Mouse (Mus musculus): ENCODE data around the gene Nin. TPM values are rescaled to one million over a fixed set of nuclear protein-coding genes. Genes with fewer than 3 reads are reported as not detected.
A peak's percentile ranks its signal among the peaks of the same experiment; 100 is the strongest.

Nin gene
- total and polyA plus RNA-seq, 3 experiments = 48.4 to 49.1 TPM; not detected in 1

GRCm38 (mm10) chr12:70111367-70112089 lies 2.0 kb downstream of the Nin start (continued):
- TF ChIP-seq USF1 (IDR thresholded peaks at IDR 0.05; ENCODE audit: low read depth, low read length) = no peak
- no peak for TF ChIP-seq EP300 (IDR thresholded peaks at IDR 0.05; ENCODE audit: low read depth in 1 of 2, low read length in 2 of 2)
- TF ChIP-seq SMC3 (IDR thresholded peaks at IDR 0.05; ENCODE audit: low read depth, low read length) = no peak

GRCm38 (mm10) chr12:70111117-70111366 lies 2.5 kb downstream of the Nin start:
- no peaks in the 10 kb centered on the region for H3K27me3 ChIP-seq (ENCODE audit: control insufficient read depth in 1 of 2, insufficient read depth in 2 of 2, low read length in 2 of 2)
- H3K4me3 ChIP-seq (ENCODE audit: control insufficient read depth in 1 of 2, insufficient read depth in 1 of 2, low read depth in 2 of 2, low read length in 2 of 2) = peak overlapping the region; percentile 83
- peaks cover 43% of the 10 kb centered on the region for H3K79me2 ChIP-seq (ENCODE audit: control insufficient read depth, insufficient read depth, low read length, poor library complexity)
- H3K9ac ChIP-seq (ENCODE audit: control insufficient read depth, low read depth, low read length, poor library complexity, severe bottlenecking) = peak overlapping the region; percentile 99
- TF ChIP-seq POLR2A (IDR thresholded peaks at IDR 0.05; ENCODE audit: control insufficient read depth in 1 of 2, insufficient read depth in 1 of 2, low read depth in 1 of 2, low read length in 2 of 2, poor library complexity in 1 of 2) (0 out of 4 replicates have a peak, but pooled peaks of 1 of the 2 experiments have one; percentile 21), MEF2A (IDR thresholded peaks at IDR 0.05; ENCODE audit: extremely low read depth, insufficient replicate concordance, low read depth, low read length, poor library complexity, severe bottlenecking) (no peak), ELF1 (IDR thresholded peaks at IDR 0.05; ENCODE audit: low read depth, low read length) (no peak), POLR2AphosphoS2 (IDR thresholded peaks at IDR 0.05; ENCODE audit: low read length) (no peak), CTCF (IDR thresholded peaks at IDR 0.05 in 2 of 3, conservative IDR thresholded peaks at IDR 0.05 in 1 of 3; ENCODE audit: control insufficient read depth in 1 of 3, insufficient read depth in 1 of 3, low read depth in 2 of 3, low read length in 3 of 3, poor library complexity in 1 of 3, severe bottlenecking in 1 of 3) (no peak), MYC (IDR thresholded peaks at IDR 0.05; ENCODE audit: low read depth, low read length) (no peak), MYB (IDR thresholded peaks at IDR 0.05; ENCODE audit: low read depth, low read length) (no peak)
- DNase-seq (ENCODE audit: low read depth, low spot score) = no peak
- H3K27ac ChIP-seq (ENCODE audit: control insufficient read depth, low read depth, low read length) = peak overlapping the region; percentile 69
- no peaks in the 10 kb centered on the region for H3K9me3 ChIP-seq (replicated peaks; ENCODE audit: insufficient read depth, low read length)
- H3K36me3 ChIP-seq (ENCODE audit: control insufficient read depth in 1 of 2, insufficient read depth in 2 of 2, low read length in 2 of 2) = peaks cover 0 to 22% of the 10 kb centered on the region in 2 experiments; a peak in 2 of 4 replicates
- H3K4me1 ChIP-seq (ENCODE audit: control insufficient read depth in 1 of 2, insufficient read depth in 2 of 2, low read length in 2 of 2) = peaks cover 6 to 12% of the 10 kb centered on the region in 2 experiments

GRCm38 (mm10) chr12:70110375-70111116 lies 3.0 kb downstream of the Nin start:
- peaks cover 6 to 15% of the 10 kb centered on the region in 2 experiments for H3K4me1 ChIP-seq (ENCODE audit: control insufficient read depth in 1 of 2, insufficient read depth in 2 of 2, low read length in 2 of 2)
- peaks cover 46% of the 10 kb centered on the region for H3K79me2 ChIP-seq (ENCODE audit: control insufficient read depth, insufficient read depth, low read length, poor library complexity)
- TF ChIP-seq MXI1 (IDR thresholded peaks at IDR 0.05; ENCODE audit: low read depth, low read length) (peak; percentile 52; the same call in 1 of the 2 replicates), USF2 (IDR thresholded peaks at IDR 0.05; ENCODE audit: borderline replicate concordance in 1 of 2, insufficient read depth in 1 of 2, low read depth in 1 of 2, low read length in 2 of 2) (no peak), ELF1 (IDR thresholded peaks at IDR 0.05; ENCODE audit: low read depth, low read length) (peak; percentile 31; the same call in 1 of the 2 replicates), TAL1 (IDR thresholded peaks at IDR 0.05; ENCODE audit: low read length) (peak; percentile 41; the same call in 1 of the 2 replicates), EP300 (IDR thresholded peaks at IDR 0.05; ENCODE audit: low read depth in 1 of 2, low read length in 2 of 2) (0 out of 4 replicates have a peak, but pooled peaks of 1 of the 2 experiments have one; percentile 25), MAX (IDR thresholded peaks at IDR 0.05; ENCODE audit: low read length) (no peak), TCF12 (IDR thresholded peaks at IDR 0.05; ENCODE audit: low read depth, low read length) (peak; percentile 24; the same call in 1 of the 2 replicates), MAZ (IDR thresholded peaks at IDR 0.05; ENCODE audit: low read depth, low read length) (0 out of 2 replicates have a peak, but pooled peaks have one; percentile 27), UBTF (IDR thresholded peaks at IDR 0.05; ENCODE audit: borderline replicate concordance, insufficient read depth, low read depth, low read length) (no peak)

More at GRCm38 (mm10) chr12:70110375-70111116, 3.0 kb downstream of the Nin start:
- Histone ChIP-seq H3K9me3 (replicated peaks; ENCODE audit: insufficient read depth, low read length) (no peaks in the 10 kb centered on the region), H3K27ac (ENCODE audit: control insufficient read depth, low read depth, low read length) (peak overlapping the region; percentile 69), H3K36me3 (ENCODE audit: control insufficient read depth in 1 of 2, insufficient read depth in 2 of 2, low read length in 2 of 2) (peaks cover 0 to 24% of the 10 kb centered on the region in 2 experiments; a peak in 2 of 4 replicates), H3K4me3 (ENCODE audit: control insufficient read depth in 1 of 2, insufficient read depth in 1 of 2, low read depth in 2 of 2, low read length in 2 of 2) (peak overlapping the region; percentile 83), H3K9ac (ENCODE audit: control insufficient read depth, low read depth, low read length, poor library complexity, severe bottlenecking) (peak overlapping the region; percentile 99), H3K27me3 (ENCODE audit: control insufficient read depth in 1 of 2, insufficient read depth in 2 of 2, low read length in 2 of 2) (no peaks in the 10 kb centered on the region)
- peak; percentile 73 for DNase-seq (ENCODE audit: low read depth, low spot score)

All from MEL (cell line).